Mouse (Mus musculus): ENCODE results near the gene Sdr9c7. TPM values are rescaled to one million over a fixed set of nuclear protein-coding genes. Genes with fewer than 3 reads are reported as not detected.
"Not testable (repeated sequence)": the region's sequence is repeated elsewhere in the genome, so short reads cannot be mapped to it uniquely, and the experiment has no call there.

Sdr9c7 gene
- polyA plus RNA-seq, 1 experiment, result not detected

DNA sequence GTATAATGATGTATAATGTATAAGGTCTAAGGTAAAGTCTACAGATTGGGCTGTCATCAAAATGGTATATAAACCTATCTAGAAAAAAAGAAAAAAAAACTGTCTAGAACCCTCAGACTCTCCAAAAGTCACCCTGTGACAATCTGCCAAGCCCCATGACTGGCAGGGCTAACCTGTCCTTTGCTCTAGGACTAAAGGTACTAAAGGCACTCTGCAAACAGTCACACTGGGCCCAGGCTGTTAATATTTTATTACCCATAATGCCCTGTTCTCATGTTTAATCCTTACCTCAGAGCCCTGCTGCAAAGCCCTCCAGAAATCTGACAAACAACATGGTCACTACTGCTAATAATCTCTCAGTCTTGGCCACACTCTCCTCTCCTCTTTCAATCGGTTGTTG, 11.8 kb upstream of the Sdr9c7 start:
- Histone ChIP-seq H3K4me1 (ENCODE audit: control insufficient read depth, insufficient read depth, low read length) (no peaks in the 10 kb centered on the region), H3K4me3 (ENCODE audit: insufficient read depth, low read length) (no peak overlapping the region), H3K27ac (ENCODE audit: insufficient read depth, low read length) (no peak overlapping the region)
- TF ChIP-seq CTCF (IDR thresholded peaks at IDR 0.05; ENCODE audit: borderline replicate concordance, insufficient read depth, low read length), result no peak
- no peak for TF ChIP-seq POLR2A (IDR thresholded peaks at IDR 0.05; ENCODE audit: low read depth, low read length)

DNA sequence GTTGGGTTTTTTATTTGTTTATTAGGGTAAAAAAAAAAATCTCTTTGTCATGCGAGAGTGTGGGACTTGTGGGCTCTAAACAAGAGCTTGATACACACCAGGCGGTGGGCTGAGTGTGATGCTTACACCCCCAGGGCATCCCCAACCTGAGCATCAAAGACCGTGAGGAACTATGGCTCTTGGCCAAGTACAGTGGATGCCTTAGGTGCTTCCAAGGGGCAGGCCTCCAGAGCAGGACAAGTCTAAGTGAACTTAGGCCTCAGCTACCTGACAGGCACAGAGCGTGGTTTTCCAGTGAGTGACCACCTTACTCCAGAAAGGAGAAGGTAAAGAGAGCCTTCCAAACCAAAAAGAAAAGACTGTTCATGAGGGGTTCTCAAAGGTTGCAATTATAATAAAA, 11.3 kb upstream of the Sdr9c7 start:
- TF ChIP-seq POLR2A (IDR thresholded peaks at IDR 0.05; ENCODE audit: low read depth, low read length) (no peak), CTCF (IDR thresholded peaks at IDR 0.05; ENCODE audit: borderline replicate concordance, insufficient read depth, low read length) (no peak)
- Histone ChIP-seq H3K27ac (ENCODE audit: insufficient read depth, low read length) (no peak overlapping the region), H3K4me1 (ENCODE audit: control insufficient read depth, insufficient read depth, low read length) (no peaks in the 10 kb centered on the region), H3K4me3 (ENCODE audit: insufficient read depth, low read length) (no peak overlapping the region)

DNA sequence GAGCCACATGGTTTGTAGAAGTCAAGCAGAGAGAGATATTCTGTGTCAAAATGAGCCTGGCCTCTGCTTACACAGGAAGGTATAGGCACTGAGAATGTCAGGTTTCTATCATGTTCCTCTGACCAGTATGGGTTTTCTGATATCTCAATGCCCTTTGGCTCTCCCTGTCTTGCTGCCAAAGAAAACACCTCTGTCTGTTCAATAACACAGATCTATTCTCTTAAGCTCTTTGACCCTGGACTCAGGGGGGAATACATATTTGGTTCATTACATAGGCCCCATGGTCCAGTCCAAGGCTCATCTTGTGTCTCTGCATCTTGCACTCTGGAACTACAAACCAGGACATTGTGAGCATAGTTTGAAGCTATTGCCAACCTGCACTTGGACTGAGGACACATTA, 9.7 kb upstream of the Sdr9c7 start, which contains the start of gene Rdh7:
Gene Rdh7 (minus strand): TSS at position 213 of the 400 bp plus-strand sequence.
- Histone ChIP-seq H3K4me3 (ENCODE audit: insufficient read depth, low read length) (no peak within 1 kb of the TSS), H3K27ac (ENCODE audit: insufficient read depth, low read length) (no peak within 1 kb of the TSS), H3K4me1 (ENCODE audit: control insufficient read depth, insufficient read depth, low read length) (no peaks in the 10 kb centered on the region)
- no peak for TF ChIP-seq POLR2A (IDR thresholded peaks at IDR 0.05; ENCODE audit: low read depth, low read length)
- no peak for TF ChIP-seq CTCF (IDR thresholded peaks at IDR 0.05; ENCODE audit: borderline replicate concordance, insufficient read depth, low read length)

DNA sequence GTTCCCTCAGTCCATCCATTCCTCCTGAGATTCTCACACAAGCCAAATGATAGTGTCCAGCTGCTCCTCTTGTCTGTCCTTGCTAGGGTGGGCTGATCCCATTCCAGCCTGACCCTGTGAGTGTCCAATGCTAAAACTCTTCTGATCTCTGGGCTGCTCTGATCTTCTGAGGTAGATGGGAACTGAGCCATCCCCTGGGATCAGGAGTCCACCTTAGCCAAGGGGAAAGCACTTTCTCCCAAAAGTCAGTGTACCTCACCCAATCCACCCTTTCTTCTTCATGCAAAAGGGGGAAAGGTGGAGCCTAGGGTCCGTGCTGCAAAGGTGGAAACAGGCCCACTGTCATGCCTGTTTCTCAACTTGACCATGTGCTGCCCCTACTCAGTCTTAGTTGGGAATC, 6.8 kb upstream of the Sdr9c7 start:
- TF ChIP-seq POLR2A (IDR thresholded peaks at IDR 0.05; ENCODE audit: low read depth, low read length) (no peak), CTCF (IDR thresholded peaks at IDR 0.05; ENCODE audit: borderline replicate concordance, insufficient read depth, low read length) (no peak)
- no peaks in the 10 kb centered on the region for H3K4me1 ChIP-seq (ENCODE audit: control insufficient read depth, insufficient read depth, low read length)
- no peak overlapping the region for H3K4me3 ChIP-seq (ENCODE audit: insufficient read depth, low read length)
- no peak overlapping the region for H3K27ac ChIP-seq (ENCODE audit: insufficient read depth, low read length)

DNA sequence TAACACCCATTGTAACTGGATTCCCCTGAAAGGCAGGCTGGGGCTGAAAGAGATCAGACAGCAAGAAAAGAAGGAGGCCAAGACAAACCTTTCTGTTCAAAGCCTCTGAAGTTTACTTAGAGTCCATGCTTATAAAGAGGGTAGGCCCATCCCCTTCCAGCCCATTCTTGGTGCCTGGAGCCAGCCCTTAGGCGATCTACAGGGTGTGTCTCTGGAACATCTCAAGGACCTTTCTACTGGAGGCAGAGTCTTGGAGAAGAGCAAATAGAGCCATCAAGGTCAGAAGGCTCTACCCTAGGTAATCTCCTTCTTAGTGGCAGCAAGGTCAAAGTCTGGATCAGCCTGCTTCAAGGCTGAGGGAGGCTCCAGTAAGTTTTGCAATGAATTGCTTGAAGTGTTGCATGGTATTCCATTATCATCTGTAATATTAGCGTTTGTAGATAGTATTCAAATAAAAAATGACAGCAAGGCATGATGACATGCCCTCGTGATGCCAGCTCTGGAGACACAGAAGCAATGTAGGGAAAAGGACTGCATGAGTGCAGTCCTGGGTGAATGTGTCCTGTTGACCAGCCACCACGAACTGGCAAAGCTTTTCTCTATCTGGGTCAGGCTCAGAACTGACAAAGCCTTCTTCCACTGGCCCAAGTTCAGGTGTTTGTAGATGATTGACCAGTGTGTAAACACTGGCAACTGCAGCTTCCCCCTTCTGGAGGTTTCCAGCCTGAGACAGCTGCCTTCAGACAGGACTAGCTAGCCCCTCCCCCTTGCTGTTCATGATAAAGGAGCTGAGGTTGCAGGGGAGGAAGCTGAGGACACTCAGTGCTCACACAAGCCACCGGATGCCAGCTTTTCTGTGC, 4.9 kb upstream of the Sdr9c7 start:
- H3K4me3 ChIP-seq (ENCODE audit: insufficient read depth, low read length); H3K4me1 ChIP-seq (ENCODE audit: control insufficient read depth, insufficient read depth, low read length); H3K27ac ChIP-seq (ENCODE audit: insufficient read depth, low read length): not testable (repeated sequence)

DNA sequence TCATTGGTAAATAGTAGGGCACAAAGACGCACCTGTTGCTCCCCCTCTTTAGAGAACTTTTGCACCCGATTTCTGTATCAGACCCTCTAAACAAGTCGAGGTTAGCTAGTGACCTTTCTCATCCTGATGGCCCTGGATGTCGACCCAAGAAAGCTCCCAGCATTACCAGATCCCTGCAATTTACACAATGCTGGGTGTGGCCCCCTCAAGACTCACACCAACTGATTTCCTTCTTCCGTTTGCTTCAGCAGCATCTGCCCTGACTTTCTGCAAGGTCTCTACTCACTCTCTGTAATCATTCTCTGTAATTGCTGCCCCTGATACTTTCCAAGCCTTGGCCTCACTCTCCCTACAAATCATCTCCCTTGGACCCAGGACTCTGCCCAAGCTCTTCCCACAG, 1.6 kb upstream of the Sdr9c7 start:
- H3K27ac ChIP-seq (ENCODE audit: insufficient read depth, low read length), result no peak overlapping the region
- TF ChIP-seq CTCF (IDR thresholded peaks at IDR 0.05; ENCODE audit: borderline replicate concordance, insufficient read depth, low read length) (no peak), POLR2A (IDR thresholded peaks at IDR 0.05; ENCODE audit: low read depth, low read length) (no peak)
- H3K4me1 ChIP-seq (ENCODE audit: control insufficient read depth, insufficient read depth, low read length), result no peaks in the 10 kb centered on the region
- no peak overlapping the region for H3K4me3 ChIP-seq (ENCODE audit: insufficient read depth, low read length)

DNA sequence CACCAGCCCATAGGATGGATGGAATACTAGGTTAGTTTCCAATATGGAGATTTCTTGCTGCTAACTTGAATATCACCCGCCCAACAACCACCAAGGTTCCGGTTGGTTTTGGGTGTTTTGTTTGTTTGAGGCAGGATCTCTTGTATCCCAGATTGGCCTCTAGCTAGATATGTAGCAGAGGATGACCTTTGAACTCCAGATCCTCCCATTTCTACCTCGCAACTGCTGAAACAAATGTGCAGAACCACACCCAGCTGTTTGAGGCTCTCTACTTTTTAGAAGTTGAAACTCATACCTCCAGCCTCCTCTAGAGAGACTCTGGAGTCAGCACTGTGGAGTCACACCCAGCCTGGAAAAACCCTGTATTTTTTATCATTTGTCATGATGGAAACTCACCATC, 812 bp upstream of the Sdr9c7 start:
- no peak for TF ChIP-seq CTCF (IDR thresholded peaks at IDR 0.05; ENCODE audit: borderline replicate concordance, insufficient read depth, low read length)
- no peak for TF ChIP-seq POLR2A (IDR thresholded peaks at IDR 0.05; ENCODE audit: low read depth, low read length)
- Histone ChIP-seq H3K4me3 (ENCODE audit: insufficient read depth, low read length) (no peak overlapping the region), H3K4me1 (ENCODE audit: control insufficient read depth, insufficient read depth, low read length) (no peaks in the 10 kb centered on the region), H3K27ac (ENCODE audit: insufficient read depth, low read length) (no peak overlapping the region)

DNA sequence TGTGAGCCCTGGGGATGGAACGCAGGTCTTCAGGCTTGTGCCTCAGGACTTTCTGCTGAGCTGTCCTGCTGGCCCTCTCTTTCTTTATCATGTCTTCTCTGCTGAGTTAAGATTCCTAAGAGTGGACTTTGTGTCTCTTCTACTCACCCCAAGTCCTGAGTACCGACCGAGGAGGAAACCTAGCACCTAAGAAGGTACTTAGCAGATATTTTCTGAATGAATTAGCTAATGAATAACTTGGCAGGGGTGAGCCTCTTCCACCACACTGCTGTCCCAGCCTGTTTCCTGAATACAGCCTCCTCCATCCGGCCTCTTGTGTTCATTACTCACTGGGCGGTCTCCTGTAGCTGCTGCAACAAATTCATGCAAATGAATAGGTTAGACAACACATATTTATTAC, 1.5 kb downstream of the Sdr9c7 start:
- Histone ChIP-seq H3K4me3 (ENCODE audit: insufficient read depth, low read length) (no peak overlapping the region), H3K4me1 (ENCODE audit: control insufficient read depth, insufficient read depth, low read length) (no peaks in the 10 kb centered on the region), H3K27ac (ENCODE audit: insufficient read depth, low read length) (no peak overlapping the region)
- TF ChIP-seq CTCF (IDR thresholded peaks at IDR 0.05; ENCODE audit: borderline replicate concordance, insufficient read depth, low read length) (no peak), POLR2A (IDR thresholded peaks at IDR 0.05; ENCODE audit: low read depth, low read length) (no peak)

DNA sequence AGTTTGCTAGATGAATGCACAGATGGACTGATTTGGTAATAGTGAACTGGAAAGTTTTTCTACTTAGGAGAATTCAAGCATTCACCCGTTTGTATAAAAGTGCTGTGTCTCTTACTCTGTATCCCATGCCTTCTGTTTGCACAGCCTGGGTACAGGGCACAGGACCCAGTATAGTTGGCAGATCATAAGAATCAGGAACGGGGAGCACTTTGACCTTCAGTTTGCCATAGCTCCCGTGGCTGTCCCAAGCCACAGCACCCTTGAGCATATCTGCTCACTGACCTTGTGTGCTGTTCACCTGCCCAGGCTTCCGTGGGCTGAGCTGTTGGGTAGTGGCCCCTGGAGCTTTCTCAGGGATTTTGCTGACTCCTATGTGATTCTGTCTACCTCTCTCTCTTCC, 3.4 kb downstream of the Sdr9c7 start:
- TF ChIP-seq CTCF (IDR thresholded peaks at IDR 0.05; ENCODE audit: borderline replicate concordance, insufficient read depth, low read length), result no peak
- TF ChIP-seq POLR2A (IDR thresholded peaks at IDR 0.05; ENCODE audit: low read depth, low read length), result no peak
- no peak overlapping the region for H3K4me3 ChIP-seq (ENCODE audit: insufficient read depth, low read length)

DNA sequence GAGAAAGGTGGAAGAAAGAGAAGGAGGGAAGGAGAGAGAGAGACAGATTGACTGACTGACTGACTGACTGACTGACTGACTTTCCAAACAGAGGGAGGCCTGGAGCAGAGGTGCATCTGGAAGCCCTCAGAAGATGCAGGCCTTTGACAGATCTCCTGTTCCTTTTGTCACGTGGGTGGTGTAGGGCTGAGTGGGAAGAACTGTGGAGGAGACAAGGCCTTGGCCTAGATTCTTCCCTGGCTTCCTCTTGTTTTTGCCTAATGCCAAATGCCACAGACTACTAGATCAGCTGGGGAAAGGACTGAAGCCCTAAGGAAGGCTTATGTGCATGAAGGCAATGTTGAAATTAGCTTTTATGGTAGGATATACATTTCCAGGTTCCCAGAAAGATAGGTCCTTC, 4.8 kb downstream of the Sdr9c7 start:
- TF ChIP-seq CTCF (IDR thresholded peaks at IDR 0.05; ENCODE audit: borderline replicate concordance, insufficient read depth, low read length) (no peak), POLR2A (IDR thresholded peaks at IDR 0.05; ENCODE audit: low read depth, low read length) (no peak)
- Histone ChIP-seq H3K4me1 (ENCODE audit: control insufficient read depth, insufficient read depth, low read length) (no peaks in the 10 kb centered on the region), H3K4me3 (ENCODE audit: insufficient read depth, low read length) (no peak overlapping the region), H3K27ac (ENCODE audit: insufficient read depth, low read length) (no peak overlapping the region)

More for the DNA sequence above, 3.4 kb downstream of the Sdr9c7 start:
- Histone ChIP-seq H3K27ac (ENCODE audit: insufficient read depth, low read length) (no peak overlapping the region), H3K4me1 (ENCODE audit: control insufficient read depth, insufficient read depth, low read length) (no peaks in the 10 kb centered on the region)

All from embryonic fibroblast, embryonic 13.5 days (primary cell).